Mouse (Mus musculus) stomach, embryonic 14.5 days (tissue): ENCODE results near the gene Scaf4. TPM values are rescaled to one million over a fixed set of nuclear protein-coding genes. Genes with fewer than 3 reads are reported as not detected.
"Not testable (repeated sequence)": the region's sequence is repeated elsewhere in the genome, so short reads cannot be mapped to it uniquely, and the experiment has no call there.

Experiments
- ATAC-seq: fragments of 200-750 bp; cut with Nextera tagmentation; 2 replicates; pipeline ENCODE4 v1.8.0; 2017; ENCODE audit warnings: low read depth, moderate TSS enrichment; ENCODE audit not compliant: insufficient number of reproducible peaks, insufficient read depth, low FRiP score
- H3K27ac ChIP-seq: fragments of 300-500 bp; sonication (generic); 2 replicates; pipeline ENCODE4 v1.5.1; 2014; ENCODE audit warnings: mild to moderate bottlenecking, low read length, moderate library complexity, mixed read lengths
- H3K27me3 ChIP-seq: fragments of 300-500 bp; sonication (generic); 2 replicates; pipeline ENCODE4 v1.6.1; 2014; ENCODE audit warnings: low read length, control low read depth, mixed read lengths; ENCODE audit not compliant: control insufficient read depth, insufficient read depth
- H3K36me3 ChIP-seq: fragments of 300-500 bp; sonication (generic); 2 replicates; pipeline ENCODE4 v1.6.1; 2014; ENCODE audit warnings: mild to moderate bottlenecking, control low read depth, low read length, moderate library complexity, mixed read lengths; ENCODE audit not compliant: control insufficient read depth, insufficient read depth
- H3K4me1 ChIP-seq: fragments of 300-500 bp; sonication (generic); 2 replicates; pipeline ENCODE4 v1.6.1; 2014; ENCODE audit warnings: low read length, control low read depth, mixed read lengths; ENCODE audit not compliant: control insufficient read depth, insufficient read depth
- H3K4me2 ChIP-seq: fragments of 300-500 bp; sonication (generic); replicated peaks from 2 replicates; pipeline ENCODE4 v1.6.1; 2014; ENCODE audit warnings: low read depth, low read length, control low read depth
- H3K4me3 ChIP-seq: fragments of 300-500 bp; sonication (generic); 2 replicates; pipeline ENCODE4 v1.5.1; 2014; ENCODE audit warnings: low read depth, low read length, control low read depth
- H3K9ac ChIP-seq: fragments of 300-500 bp; sonication (generic); replicated peaks from 2 replicates; pipeline ENCODE4 v1.6.1; 2014; ENCODE audit warnings: low read depth, mild to moderate bottlenecking, control low read depth, low read length, moderate library complexity, mixed read lengths
- H3K9me3 ChIP-seq: fragments of 300-500 bp; sonication (generic); 2 replicates; pipeline ENCODE4 v1.6.1; 2016; ENCODE audit warnings: low read depth, low read length, control low read depth; ENCODE audit not compliant: control insufficient read depth
- WGBS: fragments of 180-500 bp; shearing (Covaris S2); extraction: QIAGEN DNeasy Blood & Tissue Kit; methylation state at CpG from one replicate; pipeline ENCODE4 v1.1.7; 2014; 5-methylcytosine and 5-hydroxymethylcytosine counted together
- polyA plus RNA-seq: library from polyadenylated mRNA; unstranded; fragments of >200 nt; fragmentation: Nextera tagmentation; extraction: Ambion mirVana; gene quantifications from 2 replicates; pipeline ENCODE4 v1.2.1, GENCODE M21; 2014

Gene Scaf4
- polyA plus RNA-seq, 1 experiment from 2014 or later, result 30.0 TPM

GRCm38 (mm10) chr16:90261791-90262190 lies 22.5 kb downstream of the Scaf4 start:
- no peak for ATAC-seq
- H3K27me3 ChIP-seq, result no peaks in the 10 kb centered on the region
- peaks cover 3% of the 10 kb centered on the region; the same call in 1 of the 2 replicates for H3K4me1 ChIP-seq
- H3K36me3 ChIP-seq, result peaks cover 35% of the 10 kb centered on the region
- 96% methylated on average over 2 of the region's 2 CpGs for WGBS
- H3K9me3 ChIP-seq, result no peaks in the 10 kb centered on the region
- no peak overlapping the region for H3K9ac ChIP-seq
- H3K4me3 ChIP-seq, result no peak overlapping the region
- H3K27ac ChIP-seq, result no peak overlapping the region
- no peak overlapping the region for H3K4me2 ChIP-seq

- WGBS, result 83% methylated on average over 4 of the region's 4 CpGs
- peaks cover 42% of the 10 kb centered on the region for H3K36me3 ChIP-seq
- no peak overlapping the region for H3K4me2 ChIP-seq
- H3K27ac ChIP-seq, result no peak overlapping the region
- peaks cover 3% of the 10 kb centered on the region; the same call in 1 of the 2 replicates for H3K4me1 ChIP-seq
- H3K4me3 ChIP-seq, result no peak overlapping the region
- no peaks in the 10 kb centered on the region for H3K9me3 ChIP-seq
- H3K9ac ChIP-seq, result no peak overlapping the region
- ATAC-seq, result no peak
- H3K27me3 ChIP-seq, result no peaks in the 10 kb centered on the region
Measured at GRCm38 (mm10) chr16:90260097-90260496, 24.2 kb downstream of the Scaf4 start.

- no peak overlapping the region for H3K27ac ChIP-seq
- no peaks in the 10 kb centered on the region for H3K9me3 ChIP-seq
- no peaks in the 10 kb centered on the region for H3K27me3 ChIP-seq
- ATAC-seq, result no peak
- H3K4me2 ChIP-seq, result no peak overlapping the region
- no peak overlapping the region for H3K9ac ChIP-seq
- WGBS, result 95% methylated on average over 5 of the region's 5 CpGs
- H3K4me1 ChIP-seq, result peaks cover 3% of the 10 kb centered on the region; the same call in 1 of the 2 replicates
- no peak overlapping the region for H3K4me3 ChIP-seq
- peaks cover 45% of the 10 kb centered on the region for H3K36me3 ChIP-seq
Measured at GRCm38 (mm10) chr16:90259623-90260022, 24.7 kb downstream of the Scaf4 start.

GRCm38 (mm10) chr16:90258950-90259349 lies 25.4 kb downstream of the Scaf4 start:
- peaks cover 1% of the 10 kb centered on the region; the same call in 1 of the 2 replicates for H3K4me1 ChIP-seq
- no peak overlapping the region for H3K9ac ChIP-seq
- no peaks in the 10 kb centered on the region for H3K9me3 ChIP-seq
- WGBS, result 85% methylated on average over 7 of the region's 7 CpGs
- H3K27me3 ChIP-seq, result no peaks in the 10 kb centered on the region
- no peak for ATAC-seq
- no peak overlapping the region for H3K4me3 ChIP-seq
- no peak overlapping the region for H3K4me2 ChIP-seq
- peaks cover 45% of the 10 kb centered on the region for H3K36me3 ChIP-seq
- H3K27ac ChIP-seq, result no peak overlapping the region

GRCm38 (mm10) chr16:90252521-90252920 lies 31.8 kb downstream of the Scaf4 start:
- no peak overlapping the region for H3K9ac ChIP-seq

GRCm38 (mm10) chr16:90251256-90251655 lies 33.0 kb downstream of the Scaf4 start:
- H3K4me3 ChIP-seq, H3K4me1 ChIP-seq, H3K9ac ChIP-seq, ATAC-seq, H3K27me3 ChIP-seq, H3K9me3 ChIP-seq, H3K4me2 ChIP-seq, H3K27ac ChIP-seq: not testable (repeated sequence)
- WGBS, result 88% methylated on average over 3 of the region's 3 CpGs
- peaks cover 54% of the 10 kb centered on the region for H3K36me3 ChIP-seq

More at GRCm38 (mm10) chr16:90252521-90252920, 31.8 kb downstream of the Scaf4 start:
- H3K27me3 ChIP-seq, result no peaks in the 10 kb centered on the region
- H3K9me3 ChIP-seq, result no peaks in the 10 kb centered on the region
- no peak overlapping the region for H3K27ac ChIP-seq
- no peak overlapping the region for H3K4me2 ChIP-seq
- no peaks in the 10 kb centered on the region for H3K4me1 ChIP-seq
- WGBS, result 94% methylated on average over 2 of the region's 2 CpGs
- no peak overlapping the region for H3K4me3 ChIP-seq
- no peak for ATAC-seq
- peaks cover 56% of the 10 kb centered on the region for H3K36me3 ChIP-seq

GRCm38 (mm10) chr16:90250099-90250498 lies 34.2 kb downstream of the Scaf4 start:
- WGBS, result 93% methylated on average over 7 of the region's 7 CpGs
- no peak overlapping the region for H3K27ac ChIP-seq
- no peak overlapping the region for H3K9ac ChIP-seq
- no peaks in the 10 kb centered on the region for H3K27me3 ChIP-seq
- no peaks in the 10 kb centered on the region for H3K4me1 ChIP-seq
- no peak overlapping the region for H3K4me3 ChIP-seq
- no peak for ATAC-seq
- H3K4me2 ChIP-seq, result no peak overlapping the region
- H3K9me3 ChIP-seq, result no peaks in the 10 kb centered on the region
- peaks cover 63% of the 10 kb centered on the region for H3K36me3 ChIP-seq

GRCm38 (mm10) chr16:90242426-90243304 lies 41.6 kb downstream of the Scaf4 start:
- WGBS, result 76% methylated on average over 17 of the region's 17 CpGs
- peaks cover 66% of the 10 kb centered on the region for H3K36me3 ChIP-seq
- no peak for ATAC-seq
- no peaks in the 10 kb centered on the region for H3K27me3 ChIP-seq
- H3K4me3 ChIP-seq, result no peak overlapping the region
- no peaks in the 10 kb centered on the region for H3K9me3 ChIP-seq
- H3K4me1 ChIP-seq, result no peaks in the 10 kb centered on the region
- no peak overlapping the region for H3K9ac ChIP-seq
- H3K4me2 ChIP-seq, result no peak overlapping the region
- H3K27ac ChIP-seq, result no peak overlapping the region
